9 mouse cellular contexts compared by ENCODE assay signal in the genomic region with DNA sequence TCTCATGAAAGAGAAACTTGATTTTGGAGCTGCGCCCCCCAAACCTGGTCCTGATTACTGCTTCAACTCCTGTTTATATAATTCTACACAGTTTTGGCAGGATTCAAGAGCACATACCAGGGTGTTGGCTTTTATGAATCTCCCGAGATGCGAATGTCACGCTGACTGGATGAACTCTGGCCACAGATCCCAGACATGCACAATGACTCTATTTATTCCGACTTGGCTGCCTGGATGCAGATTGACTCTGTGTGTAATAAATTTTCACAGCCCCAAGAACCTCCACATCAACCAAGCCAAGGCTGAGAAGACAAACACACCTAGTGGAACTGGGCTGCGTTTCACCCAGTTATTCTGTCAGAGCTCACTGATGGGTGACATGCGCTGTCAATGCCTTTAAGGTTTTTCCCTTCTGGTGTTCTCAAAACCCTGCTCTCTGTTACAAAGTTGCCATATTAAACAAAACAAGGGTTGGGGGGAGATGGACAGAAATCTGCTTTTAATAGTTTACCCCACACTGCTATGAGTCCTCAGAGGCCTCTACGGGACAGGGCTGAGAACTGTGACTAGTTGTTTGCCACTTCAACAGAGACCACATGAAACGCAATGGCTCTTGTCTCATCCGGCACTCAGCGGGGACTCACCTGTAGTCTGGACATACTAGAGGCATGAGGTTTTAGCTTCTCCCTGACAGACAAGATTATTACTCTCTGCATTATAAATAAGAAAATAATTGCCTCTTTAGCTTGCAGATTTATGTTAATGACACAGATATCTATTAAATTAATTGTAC.
DNase-seq lines count a peak whose midpoint lies in the region; ATAC-seq lines count a peak whose summit lies in the region.
"Had no signal": no experiment of that assay in that cellular context is flagged by ENCODE, and none has a peak within 500 bp of the region (broad histone marks: within the 10 kb centered on the region; RNA-seq: fewer than 3 reads in every experiment).

No protein-coding gene starts in this region.

- 69% methylated on average over 11 of the region's 11 CpGs for WGBS in forebrain, embryonic 14.5 days
- WGBS in forebrain, embryonic 11.5 days: 82% methylated on average over 11 of the region's 11 CpGs
- 52% methylated on average over 11 of the region's 11 CpGs for WGBS in lung, embryonic 16.5 days
- WGBS in forebrain, embryonic 16.5 days: 61% methylated on average over 11 of the region's 11 CpGs

- no peak overlapping the region for H3K4me3 ChIP-seq in forebrain, embryonic 14.5 days (ENCODE audit: low read depth, low read length)
- no peak overlapping the region for H3K4me3 ChIP-seq in forebrain, embryonic 11.5 days (ENCODE audit: low read depth, low read length)
- H3K4me3 ChIP-seq in lung, embryonic 16.5 days (ENCODE audit: low read length): no peak overlapping the region
- H3K4me3 ChIP-seq in forebrain, embryonic 16.5 days (replicated peaks; ENCODE audit: low read length): no peak overlapping the region
- H3K4me3 ChIP-seq: erythroblast, embryonic 14.5 days had no signal

- H3K4me2 ChIP-seq in forebrain, embryonic 14.5 days (ENCODE audit: low read length): no peak overlapping the region
- no peak overlapping the region for H3K4me2 ChIP-seq in forebrain, embryonic 11.5 days (ENCODE audit: low read depth, low read length, severe bottlenecking)
- H3K4me2 ChIP-seq in lung, embryonic 16.5 days (ENCODE audit: low read depth, low read length): no peak overlapping the region
- H3K4me2 ChIP-seq in forebrain, embryonic 16.5 days (ENCODE audit: low read length): no peak overlapping the region

- peak; percentile 38 for DNase-seq in forebrain, embryonic 14.5 days (ENCODE audit: low spot score)
- no peak for DNase-seq in forebrain, embryonic 11.5 days (ENCODE audit: low spot score)
- peak; percentile 83 for DNase-seq in Muller cell, postnatal 12 days (ENCODE audit: inconsistent ontology term)
- peak; percentile 34 to 48 for DNase-seq in gastrocnemius, postnatal 36 days
- DNase-seq in thymus, postnatal 25 days: no peak
- DNase-seq in B cell, adult 2 months: no peak

- no peak for ATAC-seq in forebrain, embryonic 14.5 days
- no peak for ATAC-seq in forebrain, embryonic 11.5 days (replicated peaks; ENCODE audit: low FRiP score)
- peak; percentile 70; the same call in 1 of the 2 replicates for ATAC-seq in lung, embryonic 16.5 days (ENCODE audit: low read depth)
- ATAC-seq in forebrain, embryonic 16.5 days: no peak

- H3K27me3 ChIP-seq in forebrain, embryonic 14.5 days (replicated peaks; ENCODE audit: control insufficient read depth, insufficient read depth, low read length): no peaks in the 10 kb centered on the region
- no peaks in the 10 kb centered on the region for H3K27me3 ChIP-seq in forebrain, embryonic 11.5 days (ENCODE audit: control insufficient read depth, insufficient read depth, low read length)
- no peaks in the 10 kb centered on the region for H3K27me3 ChIP-seq in lung, embryonic 16.5 days (ENCODE audit: control insufficient read depth, insufficient read depth, low read depth, low read length)
- no peaks in the 10 kb centered on the region for H3K27me3 ChIP-seq in forebrain, embryonic 16.5 days (replicated peaks; ENCODE audit: control insufficient read depth, insufficient read depth, low read length)

- intact Hi-C loops in gastrocnemius, postnatal 36 days (cut with DNase I): no loop called here

- 0 out of 2 replicates have a peak, but pooled peaks cover 7% of the 10 kb centered on the region for H3K36me3 ChIP-seq in forebrain, embryonic 14.5 days (ENCODE audit: control insufficient read depth, insufficient read depth, low read length)
- H3K36me3 ChIP-seq in forebrain, embryonic 11.5 days (ENCODE audit: control insufficient read depth, insufficient read depth, low read length): no peaks in the 10 kb centered on the region
- H3K36me3 ChIP-seq in lung, embryonic 16.5 days (ENCODE audit: control insufficient read depth, insufficient read depth, low read length): no peaks in the 10 kb centered on the region
- H3K36me3 ChIP-seq in forebrain, embryonic 16.5 days (ENCODE audit: control insufficient read depth, insufficient read depth): no peaks in the 10 kb centered on the region

- H3K4me1 ChIP-seq in forebrain, embryonic 14.5 days (ENCODE audit: control insufficient read depth, insufficient read depth, low read length): no peaks in the 10 kb centered on the region; the same call in 1 of the 2 replicates
- H3K4me1 ChIP-seq in forebrain, embryonic 11.5 days (replicated peaks; ENCODE audit: control insufficient read depth, insufficient read depth, low read length): no peaks in the 10 kb centered on the region
- peaks cover 5% of the 10 kb centered on the region for H3K4me1 ChIP-seq in lung, embryonic 16.5 days (replicated peaks; ENCODE audit: control insufficient read depth, insufficient read depth, low read length)
- H3K4me1 ChIP-seq in forebrain, embryonic 16.5 days (replicated peaks; ENCODE audit: control insufficient read depth, insufficient read depth, low read length): peaks cover 6% of the 10 kb centered on the region

- H3K9ac ChIP-seq in forebrain, embryonic 14.5 days (ENCODE audit: low read length): no peak overlapping the region
- no peak overlapping the region for H3K9ac ChIP-seq in forebrain, embryonic 11.5 days (ENCODE audit: low read length)
- no peak overlapping the region for H3K9ac ChIP-seq in lung, embryonic 16.5 days (ENCODE audit: low read length)
- H3K9ac ChIP-seq in forebrain, embryonic 16.5 days (replicated peaks; ENCODE audit: low read depth, low read length): no peak overlapping the region

- no peaks in the 10 kb centered on the region for H3K9me3 ChIP-seq in forebrain, embryonic 14.5 days (replicated peaks; ENCODE audit: control insufficient read depth, low read length)
- H3K9me3 ChIP-seq in forebrain, embryonic 11.5 days (ENCODE audit: control insufficient read depth, low read length): peaks cover 3% of the 10 kb centered on the region; the same call in 1 of the 2 replicates
- no peaks in the 10 kb centered on the region for H3K9me3 ChIP-seq in lung, embryonic 16.5 days (ENCODE audit: control insufficient read depth, low read length)
- no peaks in the 10 kb centered on the region for H3K9me3 ChIP-seq in forebrain, embryonic 16.5 days (ENCODE audit: control insufficient read depth, low read length)

- H3K27ac ChIP-seq in forebrain, embryonic 14.5 days (ENCODE audit: low read depth, low read length): no peak overlapping the region
- no peak overlapping the region for H3K27ac ChIP-seq in forebrain, embryonic 11.5 days (ENCODE audit: low read depth, low read length)
- no peak overlapping the region for H3K27ac ChIP-seq in lung, embryonic 16.5 days (ENCODE audit: low read length)
- H3K27ac ChIP-seq in forebrain, embryonic 16.5 days (ENCODE audit: low read length): no peak overlapping the region

Comparison
In these comparisons a context has a peak if more than half of its experiments do, and no peak if none do; other contexts are left out.
1. DNase-seq: peak in forebrain, embryonic 14.5 days (single experiment), Muller cell, postnatal 12 days (single experiment) and gastrocnemius, postnatal 36 days (2 of 2); none in forebrain, embryonic 11.5 days (single experiment), thymus, postnatal 25 days (single experiment) and B cell, adult 2 months (0 of 2).